In the genomic region with DNA sequence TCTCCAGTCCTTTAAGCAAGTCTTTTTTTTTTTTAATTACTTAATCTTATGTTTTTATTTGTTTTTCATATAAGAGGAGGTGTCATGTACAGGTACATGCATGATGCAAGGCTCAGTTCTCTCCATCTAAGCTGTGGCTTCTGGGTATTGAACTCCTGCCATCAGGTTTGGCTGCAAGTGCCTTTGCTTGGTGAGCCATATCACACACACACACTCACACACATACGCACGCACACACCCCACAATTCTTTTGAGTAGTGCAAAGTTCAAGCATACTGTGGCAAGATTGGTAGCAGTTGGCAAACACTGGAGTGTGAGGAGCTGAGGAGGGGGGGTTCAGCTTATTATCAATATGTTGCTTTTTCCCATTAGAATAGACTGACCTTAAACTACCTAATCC, we compare ENCODE assay signal across 17 mouse cellular contexts. TPM values are rescaled to one million over a fixed set of nuclear protein-coding genes. Genes with fewer than 3 reads are reported as not detected.
A peak's percentile ranks its signal among the peaks of the same experiment; 100 is the strongest.
DNase-seq lines count a peak whose midpoint lies in the region; ATAC-seq and TF ChIP-seq lines count a peak whose summit lies in the region.
"Had no signal": no experiment of that assay in that cellular context is flagged by ENCODE, and none has a peak within 500 bp of the region (broad histone marks: within the 10 kb centered on the region; RNA-seq: fewer than 3 reads in every experiment).

No protein-coding gene starts in this region.

- H3K4me1 ChIP-seq in kidney, adult 2 months (ENCODE audit: control insufficient read depth, insufficient read depth, low read length), result peaks cover 21% of the 10 kb centered on the region
- peaks cover 47% of the 10 kb centered on the region for H3K4me1 ChIP-seq in kidney, embryonic 14.5 days (ENCODE audit: control insufficient read depth, insufficient read depth, low read length)
- peaks cover 0 to 16% of the 10 kb centered on the region in 2 experiments; a peak in 2 of 4 replicates for H3K4me1 ChIP-seq in MEL (ENCODE audit: control insufficient read depth in 1 of 2, insufficient read depth in 2 of 2, low read length in 2 of 2)

- H3K9ac ChIP-seq in kidney, embryonic 14.5 days (ENCODE audit: low read depth, low read length), result no peak overlapping the region
- no peak overlapping the region for H3K9ac ChIP-seq in MEL (ENCODE audit: control insufficient read depth, low read depth, low read length, poor library complexity, severe bottlenecking)
- H3K9ac ChIP-seq: limb, embryonic 12.5 days had no signal

- H3K27me3 ChIP-seq in kidney, adult 2 months (replicated peaks; ENCODE audit: control insufficient read depth, insufficient read depth, low read length), result no peaks in the 10 kb centered on the region
- H3K27me3 ChIP-seq in kidney, embryonic 14.5 days (ENCODE audit: control insufficient read depth, insufficient read depth, low read length), result no peaks in the 10 kb centered on the region
- no peaks in the 10 kb centered on the region; a peak in 1 of 4 replicates for H3K27me3 ChIP-seq in MEL (ENCODE audit: control insufficient read depth in 1 of 2, insufficient read depth in 2 of 2, low read length in 2 of 2)
- no peaks in the 10 kb centered on the region; the same call in 1 of the 2 replicates for H3K27me3 ChIP-seq in splenic B cell, adult 2 months (ENCODE audit: control insufficient read depth, insufficient read depth, low read length, poor library complexity, severe bottlenecking)
- H3K27me3 ChIP-seq: limb, embryonic 12.5 days had no signal

- H3K4me2 ChIP-seq in kidney, embryonic 14.5 days (replicated peaks; ENCODE audit: low read depth, low read length), result no peak overlapping the region
- H3K4me2 ChIP-seq: limb, embryonic 12.5 days had no signal

- no peak for TF ChIP-seq EP300 in MEL (IDR thresholded peaks at IDR 0.05; ENCODE audit: low read depth in 1 of 2, low read length in 2 of 2)

- H3K27ac ChIP-seq in kidney, adult 2 months (ENCODE audit: insufficient read depth, low read depth, low read length), result no peak overlapping the region
- H3K27ac ChIP-seq in kidney, embryonic 14.5 days (ENCODE audit: low read depth, low read length), result no peak overlapping the region
- H3K27ac ChIP-seq in MEL (ENCODE audit: control insufficient read depth, low read depth, low read length), result no peak overlapping the region
- H3K27ac ChIP-seq: hindbrain, postnatal 0 days; limb, embryonic 12.5 days had no signal

- no peak for ATAC-seq in kidney, embryonic 14.5 days (ENCODE audit: low FRiP score, low TSS enrichment)
- ATAC-seq: hindbrain, postnatal 0 days; midbrain, embryonic 16.5 days had no signal

- no peak for TF ChIP-seq CTCF in kidney, adult 2 months (conservative IDR thresholded peaks at IDR 0.05; ENCODE audit: insufficient read depth, insufficient read length, low read depth, low read length)
- no peak for TF ChIP-seq CTCF in MEL (IDR thresholded peaks at IDR 0.05 in 2 of 3, conservative IDR thresholded peaks at IDR 0.05 in 1 of 3; ENCODE audit: control insufficient read depth in 1 of 3, insufficient read depth in 1 of 3, low read depth in 2 of 3, low read length in 3 of 3, poor library complexity in 1 of 3, severe bottlenecking in 1 of 3)

- TF ChIP-seq POLR2A in kidney, adult 2 months (IDR thresholded peaks at IDR 0.05; ENCODE audit: low read depth, low read length), result no peak
- no peak for TF ChIP-seq POLR2A in MEL (IDR thresholded peaks at IDR 0.05; ENCODE audit: control insufficient read depth in 1 of 2, insufficient read depth in 1 of 2, low read depth in 1 of 2, low read length in 2 of 2, poor library complexity in 1 of 2)

- no peaks in the 10 kb centered on the region for H3K36me3 ChIP-seq in kidney, adult 2 months (ENCODE audit: control insufficient read depth, insufficient read depth, low read length)
- peaks cover 3% of the 10 kb centered on the region; the same call in 1 of the 2 replicates for H3K36me3 ChIP-seq in kidney, embryonic 14.5 days (ENCODE audit: control insufficient read depth, insufficient read depth, low read length)
- peaks cover 0 to 7% of the 10 kb centered on the region in 2 experiments; a peak in 2 of 4 replicates for H3K36me3 ChIP-seq in MEL (ENCODE audit: control insufficient read depth in 1 of 2, insufficient read depth in 2 of 2, low read length in 2 of 2)
- H3K36me3 ChIP-seq in splenic B cell, adult 2 months (ENCODE audit: control insufficient read depth, insufficient read depth, low read length, poor library complexity, severe bottlenecking), result no peaks in the 10 kb centered on the region

- peaks cover 18% of the 10 kb centered on the region for H3K79me2 ChIP-seq in MEL (ENCODE audit: control insufficient read depth, insufficient read depth, low read length, poor library complexity)

- TF ChIP-seq RAD21 in MEL (IDR thresholded peaks at IDR 0.05; ENCODE audit: low read depth, low read length), result no peak

- DNase-seq in kidney, adult 2 months, result peak; percentile 50
- DNase-seq in MEL (ENCODE audit: low read depth, low spot score), result peak; percentile 26
- DNase-seq in induced T-regulatory cell, adult 2 months (ENCODE audit: low read depth), result peak; percentile 39
- DNase-seq in splenic B cell, adult 2 months (ENCODE audit: low read depth, low spot score), result peak; percentile 41
- no peak for DNase-seq in thymus, postnatal 25 days
- DNase-seq in ovary, postnatal 36 days (ENCODE audit: low spot score), result no peak
- DNase-seq: cerebellum, adult 9-11 months; gastrocnemius, postnatal 36 days; heart, postnatal 10 days; lung, adult 2 months; right cerebral cortex, postnatal 25 days; thymus, postnatal 4 days had no signal

- 73% methylated on average over 2 of the region's 2 CpGs for WGBS in kidney, adult 2 months
- WGBS in kidney, embryonic 14.5 days, result 97% methylated on average over 2 of the region's 2 CpGs

- H3K9me3 ChIP-seq in kidney, embryonic 14.5 days (ENCODE audit: control insufficient read depth, low read length), result no peaks in the 10 kb centered on the region
- H3K9me3 ChIP-seq in MEL (replicated peaks; ENCODE audit: insufficient read depth, low read length), result no peaks in the 10 kb centered on the region
- H3K9me3 ChIP-seq: limb, embryonic 12.5 days had no signal

- H3K4me3 ChIP-seq in kidney, adult 2 months (ENCODE audit: insufficient read depth, low read depth, low read length), result no peak overlapping the region
- H3K4me3 ChIP-seq in kidney, embryonic 14.5 days (ENCODE audit: low read length), result no peak overlapping the region
- H3K4me3 ChIP-seq in MEL (ENCODE audit: control insufficient read depth in 1 of 2, insufficient read depth in 1 of 2, low read depth in 2 of 2, low read length in 2 of 2), result no peak overlapping the region
- H3K4me3 ChIP-seq: limb, embryonic 12.5 days had no signal

TF ChIP-seq in MEL, 35 proteins besides CTCF, POLR2A, EP300 and RAD21:
- TF ChIP-seq TAL1 (IDR thresholded peaks at IDR 0.05; ENCODE audit: low read length) (no peak), MYC (IDR thresholded peaks at IDR 0.05; ENCODE audit: low read depth, low read length) (no peak), HCFC1 (IDR thresholded peaks at IDR 0.05; ENCODE audit: low read depth, low read length) (no peak), RCOR1 (IDR thresholded peaks at IDR 0.05; ENCODE audit: low read depth, low read length) (no peak), CHD1 (IDR thresholded peaks at IDR 0.05; ENCODE audit: low read depth, low read length) (no peak), ZMIZ1 (IDR thresholded peaks at IDR 0.05; ENCODE audit: low read depth, low read length) (no peak), NELFE (IDR thresholded peaks at IDR 0.05; ENCODE audit: low read depth, low read length) (no peak), CHD2 (IDR thresholded peaks at IDR 0.05; ENCODE audit: low read length) (no peak)
TF ChIP-seq in MEL: peak in this region for 0.

RNA-seq across cellular contexts. Expression of a gene that starts 2.9 kb away (rescaled TPM):
- polyA plus RNA-seq in kidney, adult 2 months (2012; rRNA removed), result 156 and 235 TPM in 2 replicates
- 129 and 178 TPM in 2 replicates for polyA plus RNA-seq in kidney, embryonic 14.5 days (2014; fragmentation: Nextera tagmentation; extraction: Ambion mirVana)
- total RNA-seq in MEL (2012; rRNA removed), result 59.8 and 102 TPM in 2 replicates
- polyA plus RNA-seq in MEL (2012; ENCODE audit: insufficient read depth in 1 of 2, insufficient read length in 2 of 2, low read depth in 1 of 2, low replicate concordance in 2 of 2, missing spikeins in 1 of 2), result 100 to 1,000 TPM in 1 of 2 experiments, not detected in 1; 486 TPM

RNA-seq across cellular contexts. Expression of a gene that starts 20.8 kb away (rescaled TPM):
- 2.9 and 3.1 TPM in 2 replicates for polyA plus RNA-seq in kidney, adult 2 months (2012; rRNA removed)
- 12.1 and 18.8 TPM in 2 replicates for polyA plus RNA-seq in kidney, embryonic 14.5 days (2014; fragmentation: Nextera tagmentation; extraction: Ambion mirVana)
- not detected in 2 replicates for total RNA-seq in MEL (2012; rRNA removed)
- under 1 TPM in 1 of 2 experiments, not detected in 1; 0.17 TPM for polyA plus RNA-seq in MEL (2012; ENCODE audit: insufficient read depth in 1 of 2, insufficient read length in 2 of 2, low read depth in 1 of 2, low replicate concordance in 2 of 2, missing spikeins in 1 of 2)
- total RNA-seq: neutrophil, adult 5-6 weeks had no signal

RNA-seq across cellular contexts. Expression of a gene that starts 46.4 kb away (rescaled TPM):
- polyA plus RNA-seq in kidney, adult 2 months (2012; rRNA removed), result 8.4 and 10.1 TPM in 2 replicates
- 35.4 and 40.8 TPM in 2 replicates for polyA plus RNA-seq in kidney, embryonic 14.5 days (2014; fragmentation: Nextera tagmentation; extraction: Ambion mirVana)
- total RNA-seq in MEL (2012; rRNA removed), result 1.6 and 2.7 TPM in 2 replicates
- 1 to 10 TPM in 1 of 2 experiments, not detected in 1; 3.0 TPM for polyA plus RNA-seq in MEL (2012; ENCODE audit: insufficient read depth in 1 of 2, insufficient read length in 2 of 2, low read depth in 1 of 2, low replicate concordance in 2 of 2, missing spikeins in 1 of 2)

Comparison
In these comparisons a context has a peak if more than half of its experiments do, and no peak if none do; other contexts are left out.
1. DNase-seq: peak in kidney, adult 2 months (single experiment), MEL (single experiment), induced T-regulatory cell, adult 2 months (single experiment) and splenic B cell, adult 2 months (single experiment); none in thymus, postnatal 25 days (single experiment) and ovary, postnatal 36 days (single experiment).